Mouse (Mus musculus): ENCODE results near the gene Il17f.
"Not testable (repeated sequence)": the region's sequence is repeated elsewhere in the genome, so short reads cannot be mapped to it uniquely, and the experiment has no call there.

The Il17f gene

DNA sequence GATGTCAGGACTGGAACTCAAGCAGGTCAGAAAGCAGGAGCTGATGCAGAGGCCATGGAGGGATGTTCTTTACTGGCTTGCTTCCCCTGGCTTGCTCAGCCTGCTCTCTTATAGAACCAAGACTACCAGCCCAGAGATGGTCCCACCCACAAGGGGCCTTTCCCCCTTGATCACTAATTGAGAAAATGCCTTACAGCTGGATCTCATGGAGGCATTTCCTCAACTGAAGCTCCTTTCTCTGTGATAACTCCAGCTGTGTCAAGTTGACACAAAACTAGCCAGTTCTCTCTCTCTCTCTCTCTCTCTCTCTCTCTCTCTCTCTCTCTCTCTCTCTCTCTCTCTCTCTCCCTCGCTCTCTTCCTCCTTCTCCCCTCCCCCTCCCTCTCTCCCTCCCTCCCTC is at the start of gene Il17f:
TSS of gene Il17f (minus strand) at position 101 of the 400 bp plus-strand sequence.
- not testable (repeated sequence) for DNase-seq (ENCODE audit: low spot score in 2 of 2)

DNA sequence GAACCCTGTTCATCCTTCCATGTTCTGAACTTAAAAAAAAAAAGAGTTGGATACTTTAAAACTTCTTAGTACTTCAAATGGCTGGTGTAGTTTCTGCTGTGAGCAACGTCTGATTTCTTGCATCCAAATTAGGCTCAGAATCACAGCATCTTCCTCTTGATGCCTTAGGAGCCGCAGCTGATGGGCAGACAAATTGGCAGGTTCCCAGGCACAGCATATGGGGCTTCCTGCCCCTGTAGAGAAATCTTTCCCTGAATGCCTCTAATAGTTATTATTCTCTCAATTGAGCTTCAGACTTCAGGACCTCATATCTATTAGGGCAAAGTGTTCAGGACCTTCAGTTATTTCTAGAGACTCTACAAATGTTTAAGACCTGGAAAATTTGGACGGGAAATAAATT is 49.5 kb upstream of the Il17f start:
- no peak for DNase-seq (ENCODE audit: low spot score in 2 of 2)

DNA sequence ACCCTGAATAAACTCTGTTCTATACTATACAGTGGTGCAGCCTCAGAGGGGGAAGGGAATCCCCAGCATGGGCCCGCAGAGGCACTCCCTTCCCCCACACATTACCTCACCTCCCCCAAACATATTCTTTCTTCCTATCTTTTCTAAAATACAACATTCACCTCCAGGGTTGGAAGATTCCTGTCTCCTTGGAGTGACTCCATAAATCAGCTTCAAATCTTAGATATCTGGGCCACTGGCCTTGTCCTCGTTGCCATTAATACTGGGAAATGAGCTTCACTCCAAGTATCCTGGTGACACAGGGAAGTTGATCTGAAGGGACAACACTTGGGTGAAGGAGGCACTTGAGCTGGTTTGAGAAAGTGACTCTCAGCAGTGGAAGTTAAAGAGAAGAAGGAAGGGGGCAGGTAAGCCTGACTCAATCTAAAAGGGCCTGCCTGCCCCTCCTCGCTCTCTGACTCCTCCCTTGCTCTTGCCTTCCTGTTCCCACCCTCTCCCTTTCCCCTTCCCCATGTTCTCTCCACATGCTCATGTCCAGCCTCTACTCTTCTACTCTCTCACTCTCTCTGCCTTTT is 46.2 kb upstream of the Il17f start:
- DNase-seq (ENCODE audit: low spot score in 2 of 2) = no peak

DNA sequence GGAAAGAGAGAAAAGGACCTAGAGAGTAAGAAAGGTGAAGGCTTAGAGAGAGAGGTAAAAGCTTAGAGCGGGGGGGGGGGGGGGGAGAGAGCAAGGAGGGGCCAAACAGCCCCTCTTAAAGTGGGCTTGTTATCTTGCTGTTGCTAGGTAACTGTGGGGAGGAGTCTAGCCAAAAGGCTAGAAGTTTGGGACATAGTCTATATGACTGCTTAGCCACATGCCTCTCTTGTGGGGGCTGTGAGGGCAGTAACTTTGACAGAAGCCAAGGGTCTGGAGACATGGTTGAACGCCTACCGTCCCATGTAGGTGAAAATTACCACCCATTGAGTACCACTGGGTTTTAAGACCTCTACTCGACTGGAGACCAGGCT is 42.7 kb upstream of the Il17f start:
- DNase-seq (ENCODE audit: low spot score in 2 of 2) = no peak

DNA sequence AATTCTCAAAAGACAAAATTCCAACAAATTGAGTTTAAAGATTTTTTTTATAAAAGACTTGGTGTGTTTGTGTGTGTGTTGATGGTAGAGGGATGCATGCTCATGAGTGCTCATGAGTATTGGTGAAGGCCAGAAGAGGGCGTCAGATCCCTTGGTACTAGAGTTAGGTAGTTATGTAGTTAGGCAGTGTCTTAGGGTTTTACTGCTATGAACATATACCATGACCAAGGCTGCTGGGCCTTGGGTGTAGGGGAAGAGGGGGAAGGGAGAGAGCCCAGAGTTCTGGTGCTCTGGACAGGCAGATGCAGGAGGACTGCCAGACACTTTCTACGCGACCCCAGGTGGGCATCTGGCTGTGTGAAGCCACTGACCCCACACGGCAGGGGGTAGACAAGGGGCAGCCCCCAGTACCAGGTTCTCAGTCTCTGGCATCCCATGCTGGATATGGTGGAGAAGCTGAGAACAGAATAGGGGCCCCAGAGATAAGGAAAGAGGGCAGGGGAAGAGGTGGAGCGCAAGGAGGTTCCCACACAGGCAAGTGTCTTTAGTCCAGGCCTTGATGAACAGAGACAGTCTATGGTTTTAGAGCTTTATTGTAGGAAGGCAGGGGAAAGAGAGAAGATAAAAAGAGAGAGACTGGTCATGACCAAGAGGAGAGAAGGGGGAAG is 42.2 kb upstream of the Il17f start:
- no peak for DNase-seq (ENCODE audit: low spot score in 2 of 2)

DNA sequence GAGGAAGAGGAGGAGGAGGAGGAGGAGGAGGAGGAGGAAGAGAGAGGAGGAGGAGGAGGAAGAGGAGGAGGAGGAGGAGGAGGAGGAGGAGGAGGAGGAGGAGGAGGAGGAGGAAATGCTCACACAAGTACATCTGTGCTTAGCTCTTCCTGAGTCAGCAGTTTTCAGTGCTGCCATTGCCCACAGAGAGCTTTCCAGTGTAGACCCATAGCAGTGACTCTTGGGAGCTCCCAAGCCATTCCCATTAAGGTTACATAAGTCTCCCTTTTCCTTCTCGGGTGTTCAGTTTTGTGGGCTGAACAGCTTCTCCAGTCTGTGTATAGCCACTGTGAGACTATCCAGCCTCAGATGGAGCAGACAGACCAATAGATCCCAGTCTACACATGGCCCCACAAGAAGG is 40.1 kb upstream of the Il17f start:
- DNase-seq (ENCODE audit: low spot score in 2 of 2) = no peak

DNA sequence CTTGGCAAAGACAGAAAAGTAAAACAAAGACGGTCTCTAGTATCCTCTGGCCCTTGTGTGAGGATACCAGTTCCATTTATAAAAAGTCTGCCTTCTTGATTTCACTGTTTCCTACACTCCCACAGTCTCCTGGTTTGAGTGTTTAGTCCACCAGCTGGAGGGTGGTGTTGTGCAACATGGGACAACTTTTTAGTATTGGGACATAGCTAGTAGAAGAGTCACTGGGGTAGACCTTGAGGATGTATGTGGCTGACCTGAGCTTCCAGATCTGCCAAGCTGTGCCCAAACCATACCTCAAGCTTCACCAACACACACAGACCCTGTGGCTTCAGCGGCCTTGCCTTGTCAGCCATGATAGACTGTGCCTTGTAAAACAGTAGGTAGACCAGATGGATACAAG is 37.6 kb upstream of the Il17f start:
- DNase-seq (ENCODE audit: low spot score in 2 of 2) = no peak

DNA sequence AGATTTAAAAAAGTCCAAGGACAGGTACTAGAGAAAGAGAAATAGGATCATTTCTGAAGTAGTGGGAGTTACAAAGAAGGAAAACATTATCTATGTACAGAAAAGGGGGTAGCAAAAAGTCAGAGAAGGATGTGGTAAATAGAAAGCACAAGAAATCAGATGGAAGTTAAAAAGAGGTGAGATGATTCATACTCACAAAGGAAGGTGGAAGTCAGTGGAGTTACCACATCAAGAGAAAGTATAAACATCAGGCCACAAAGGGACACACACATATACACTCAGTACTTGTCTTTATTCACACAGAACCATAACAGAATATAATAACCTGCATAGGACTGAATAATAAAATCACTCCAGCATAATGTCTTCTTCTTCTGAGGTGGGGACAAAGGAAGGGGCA is 34.6 kb upstream of the Il17f start:
- no peak for DNase-seq (ENCODE audit: low spot score in 2 of 2)

DNA sequence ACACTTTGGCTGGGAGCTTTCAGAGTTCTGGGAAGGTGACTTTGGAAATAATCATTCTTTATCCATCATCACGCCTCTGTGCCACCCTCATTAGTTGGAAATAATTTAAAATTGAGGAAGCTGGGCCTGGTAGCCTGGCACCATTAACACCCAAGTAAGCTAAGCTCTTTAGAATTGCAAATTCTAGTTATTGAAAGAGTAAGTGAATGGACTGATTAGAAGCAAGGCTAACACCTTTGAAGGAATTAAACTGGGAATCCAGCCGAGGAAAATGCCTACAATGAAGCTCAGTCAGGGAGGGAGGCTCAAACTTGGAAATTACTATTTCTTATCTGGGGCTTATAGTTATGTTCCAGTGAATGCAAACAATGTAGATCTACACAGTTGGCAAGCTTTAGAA is 33.5 kb upstream of the Il17f start:
- no peak for DNase-seq (ENCODE audit: low spot score in 2 of 2)

DNA sequence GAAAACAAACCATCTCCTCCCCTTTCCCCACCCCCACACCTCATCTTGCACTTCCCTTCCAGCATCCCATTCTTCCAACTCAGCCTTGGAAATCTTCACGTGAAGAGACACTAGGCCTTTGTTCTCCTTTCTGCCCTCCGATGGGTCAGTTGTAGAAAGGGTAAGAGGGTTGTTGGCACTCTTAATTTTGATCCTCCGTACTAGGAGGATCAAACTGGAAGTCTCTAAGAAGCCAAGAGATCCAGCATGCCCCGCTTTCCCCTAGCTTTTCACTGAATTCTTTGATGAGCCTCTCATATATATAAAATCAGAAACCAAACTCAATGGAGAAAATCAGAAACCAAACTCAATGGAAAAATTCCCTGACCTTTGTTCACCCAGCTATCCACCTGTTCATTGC is 33.1 kb upstream of the Il17f start:
- no peak for DNase-seq (ENCODE audit: low spot score in 2 of 2)

DNA sequence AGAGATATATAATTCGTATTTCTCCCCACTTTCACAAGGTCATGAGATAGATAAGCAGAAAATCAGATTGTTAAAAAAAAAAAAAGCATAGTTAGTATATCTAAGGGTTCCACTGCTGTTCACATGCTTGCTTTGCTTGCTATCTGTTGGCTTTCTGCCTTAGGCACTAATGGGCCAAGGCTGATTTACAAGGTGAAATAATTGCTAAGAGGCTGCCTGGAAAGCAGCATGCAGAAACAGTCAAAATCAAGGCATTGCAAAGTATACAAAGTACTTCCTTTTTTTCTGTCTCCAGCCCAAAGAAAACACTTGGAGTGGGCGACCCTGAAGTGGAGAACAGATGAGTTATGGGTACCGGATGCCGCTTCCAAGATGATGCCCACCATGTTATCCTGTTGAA is 30.5 kb upstream of the Il17f start:
- no peak for DNase-seq (ENCODE audit: low spot score in 2 of 2)

DNA sequence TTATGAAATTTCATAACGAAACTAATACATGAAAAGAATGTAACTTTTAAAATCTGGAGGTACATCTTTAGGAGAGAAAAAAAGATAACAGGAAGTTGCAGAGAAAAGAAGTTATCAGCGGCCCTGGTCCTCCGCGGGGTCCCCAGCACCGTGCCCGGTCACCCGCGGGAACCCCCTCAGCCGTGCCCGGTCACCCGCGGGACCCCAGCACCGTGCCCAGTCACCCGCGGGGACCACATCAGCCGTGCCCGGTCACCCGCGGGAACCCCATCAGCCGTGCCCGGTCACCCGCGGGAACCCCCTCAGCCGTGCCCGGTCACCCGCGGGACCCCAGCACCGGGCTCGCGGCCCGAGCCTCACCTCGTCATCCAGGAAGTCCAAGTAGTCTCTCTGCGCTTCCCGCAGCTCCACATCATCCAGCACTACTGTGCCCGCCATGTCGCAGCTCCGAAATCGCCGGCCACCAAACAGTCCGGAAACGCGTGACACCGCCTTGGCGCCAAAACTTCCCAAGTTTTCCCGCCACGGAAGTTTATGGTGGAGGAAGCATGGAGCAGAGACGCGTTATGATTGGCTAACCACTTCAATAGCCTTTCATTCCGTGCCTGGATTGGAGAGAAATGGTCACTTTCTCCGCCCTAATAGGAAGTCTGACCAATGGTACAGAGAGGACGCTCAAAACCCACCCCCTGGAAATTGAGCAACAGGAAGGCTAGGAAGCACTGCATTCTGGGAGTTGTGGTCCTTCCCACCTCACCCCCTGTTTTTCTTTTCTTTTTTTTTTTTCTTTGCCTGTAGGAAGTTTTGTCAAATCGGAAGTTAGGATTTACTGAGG is 29.6 kb upstream of the Il17f start, which contains the start of gene Mcm3:
TSS of gene Mcm3 (minus strand) at position 542 of the 835 bp plus-strand sequence.
- peak; percentile 88 to 91 for DNase-seq (ENCODE audit: low spot score in 2 of 2)

DNA sequence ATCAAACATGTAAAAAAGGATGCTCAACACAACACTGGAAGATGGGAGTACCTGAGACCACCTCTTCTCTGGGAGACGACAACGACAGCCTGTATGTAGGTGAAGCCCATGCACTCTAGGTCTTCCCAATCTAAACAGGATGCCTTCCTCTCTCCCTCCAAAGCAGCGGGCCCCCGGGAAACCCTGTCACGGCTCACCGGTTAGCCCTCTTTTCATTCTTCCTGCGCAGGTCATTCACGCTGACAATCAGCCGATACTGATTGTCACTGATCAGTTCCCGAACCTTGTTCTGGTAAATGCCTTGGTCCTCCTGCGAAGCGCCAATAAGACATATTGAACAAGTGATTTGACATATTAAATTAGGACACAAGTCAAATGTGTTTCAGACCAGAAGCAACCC is 27.2 kb upstream of the Il17f start:
- DNase-seq (ENCODE audit: low spot score in 2 of 2) = no peak

DNA sequence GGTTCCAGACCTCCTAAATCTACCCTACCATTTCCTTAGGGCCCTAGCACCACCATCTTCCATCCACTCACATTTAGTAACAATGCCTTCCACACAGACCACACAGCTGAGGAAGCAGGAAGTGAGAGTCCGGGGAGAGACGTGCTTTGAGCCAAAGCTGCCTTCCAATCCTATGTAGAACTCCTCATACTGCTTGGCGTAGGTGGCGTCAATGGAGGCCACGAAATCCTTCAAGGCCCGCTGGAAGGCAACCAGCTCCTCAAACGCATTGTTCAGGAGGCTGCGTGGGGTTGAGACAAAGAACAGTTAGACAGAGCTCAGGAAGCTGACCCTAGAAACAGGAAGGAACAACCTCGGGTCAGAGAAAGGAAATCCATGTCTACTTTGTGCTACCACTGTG is 26.8 kb upstream of the Il17f start:
- DNase-seq (ENCODE audit: low spot score in 2 of 2) = no peak

DNA sequence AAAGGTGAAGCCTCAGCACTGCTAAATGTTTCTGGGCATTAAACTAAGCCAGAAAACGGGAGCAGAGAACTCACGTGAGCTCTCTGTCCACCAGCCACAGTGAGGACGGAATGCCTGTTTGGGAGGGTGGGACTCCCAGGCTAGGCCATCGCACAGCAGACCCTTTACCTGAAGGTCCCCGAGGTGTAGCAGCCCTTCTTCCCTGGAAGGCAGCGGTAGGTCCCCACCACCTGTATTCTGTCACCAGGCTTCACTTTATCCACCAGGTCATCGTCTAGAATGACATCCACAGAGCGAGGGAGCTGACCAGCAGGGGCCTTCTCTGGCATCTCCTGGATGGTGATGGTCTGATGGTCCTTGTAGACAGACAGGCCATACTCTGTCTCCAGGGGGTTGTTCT is 24.1 kb upstream of the Il17f start:
- no peak for DNase-seq (ENCODE audit: low spot score in 2 of 2)

DNA sequence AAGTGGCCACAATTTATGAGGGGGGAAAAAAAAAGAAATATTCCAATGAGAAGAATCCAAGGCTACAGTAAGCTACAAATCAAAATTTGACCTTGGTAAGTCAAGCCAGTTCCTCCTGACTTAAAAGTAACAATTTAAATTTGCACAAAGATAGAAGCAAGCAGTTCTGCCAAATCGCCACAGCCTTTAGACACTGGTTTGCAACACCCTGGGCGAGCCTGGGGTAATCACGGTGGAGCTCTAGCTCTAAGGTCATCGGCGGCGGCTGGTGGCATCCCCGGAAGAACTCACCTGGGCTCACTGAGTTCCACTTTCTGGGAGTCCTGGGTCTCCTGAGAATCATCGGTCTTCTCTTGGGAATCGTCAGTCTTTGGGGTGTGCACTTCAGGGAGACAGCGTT is 14.1 kb upstream of the Il17f start:
- no peak for DNase-seq (ENCODE audit: low spot score in 2 of 2)

DNA sequence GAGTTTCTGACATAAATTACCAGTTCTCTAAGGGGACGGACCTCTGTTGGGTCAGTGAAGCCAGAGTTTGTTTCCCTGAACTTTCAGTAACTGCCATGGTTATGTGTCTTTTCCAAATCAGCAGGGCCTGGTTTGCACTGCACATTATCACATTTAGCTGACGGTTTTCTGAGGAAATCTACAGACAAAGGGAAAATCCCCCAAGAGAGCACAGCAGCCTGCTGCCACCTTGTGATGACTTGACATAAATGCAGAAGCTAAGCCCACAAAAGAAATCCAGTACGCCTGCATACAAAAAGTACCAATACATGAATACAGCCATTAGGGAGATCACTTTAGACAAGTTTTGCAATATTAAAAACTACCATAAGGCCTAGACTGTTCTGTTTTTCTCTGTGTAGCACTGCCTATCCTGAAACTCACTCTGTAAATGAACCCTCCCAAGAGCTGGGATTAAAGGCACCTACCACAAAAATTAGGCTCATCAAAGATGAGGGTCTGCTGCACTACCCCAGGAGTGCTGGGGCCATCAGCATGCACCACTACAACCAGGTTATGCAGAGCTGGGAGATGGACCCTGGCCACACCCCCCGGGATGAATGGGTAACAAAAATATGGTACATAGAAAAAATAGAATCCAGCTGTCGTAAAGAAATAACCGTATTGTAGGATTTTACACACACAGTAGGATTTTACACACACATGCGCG is 11.4 kb upstream of the Il17f start:
- peak; percentile 65 to 67 for DNase-seq (ENCODE audit: low spot score in 2 of 2)

DNA sequence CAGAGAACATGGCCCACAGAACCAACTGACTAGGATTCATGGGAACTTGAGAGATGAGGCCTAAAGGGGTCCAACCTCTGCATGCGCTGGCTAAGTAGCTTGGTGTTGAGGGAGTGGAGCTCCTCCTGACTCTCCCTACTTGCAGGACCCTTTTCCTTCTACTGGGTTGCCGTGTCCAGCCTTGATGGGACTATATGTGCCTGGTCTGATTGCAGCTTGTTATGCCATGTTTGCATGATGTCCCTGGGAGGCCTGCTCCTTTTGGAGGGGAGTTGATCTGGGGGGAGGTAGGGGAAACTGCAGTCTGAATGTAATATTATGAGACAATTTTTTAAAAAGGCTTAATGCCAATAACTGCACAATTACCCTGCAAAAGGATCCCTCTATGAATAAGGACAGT is 10.9 kb upstream of the Il17f start:
- no peak for DNase-seq (ENCODE audit: low spot score in 2 of 2)

DNA sequence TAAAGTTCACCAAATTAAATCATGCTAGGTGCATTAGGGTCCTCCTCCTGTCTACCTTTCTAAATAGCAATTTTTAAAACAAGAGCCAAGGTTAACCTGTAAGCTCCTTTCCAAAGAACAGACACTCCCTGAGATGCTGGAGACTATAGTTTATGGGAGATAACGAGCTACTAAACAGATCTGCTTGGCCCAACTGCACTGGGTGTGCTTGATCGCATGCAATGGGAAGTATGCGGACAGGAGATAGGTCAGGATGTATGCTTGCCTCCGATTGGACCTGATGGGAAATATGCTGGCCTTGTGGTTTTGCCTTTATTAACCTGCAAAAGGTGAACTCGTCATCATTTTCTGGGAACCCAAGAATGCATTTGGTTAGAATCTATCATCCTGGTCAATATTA is 4.8 kb upstream of the Il17f start:
- DNase-seq (ENCODE audit: low spot score in 2 of 2) = no peak

DNA sequence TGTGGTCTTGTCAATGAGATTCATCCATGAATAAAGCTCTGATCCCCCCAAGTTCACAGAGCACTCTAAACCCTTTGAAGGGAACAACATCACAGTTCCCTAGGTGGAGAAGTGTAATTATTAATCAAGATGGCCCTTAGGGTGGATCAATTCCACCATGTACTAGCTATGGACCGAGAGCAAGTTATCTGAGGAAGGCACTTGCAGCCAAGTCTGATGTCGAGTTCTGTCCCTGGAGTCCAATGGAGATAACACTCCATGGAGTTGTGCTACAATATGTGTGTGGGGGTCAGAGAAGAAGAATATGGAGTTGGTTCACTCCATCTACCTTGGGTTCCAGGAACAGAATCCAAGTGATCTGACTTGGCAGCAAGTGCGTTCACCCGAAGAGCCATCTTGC is 4.3 kb upstream of the Il17f start:
- no peak for DNase-seq (ENCODE audit: low spot score in 2 of 2)

DNA sequence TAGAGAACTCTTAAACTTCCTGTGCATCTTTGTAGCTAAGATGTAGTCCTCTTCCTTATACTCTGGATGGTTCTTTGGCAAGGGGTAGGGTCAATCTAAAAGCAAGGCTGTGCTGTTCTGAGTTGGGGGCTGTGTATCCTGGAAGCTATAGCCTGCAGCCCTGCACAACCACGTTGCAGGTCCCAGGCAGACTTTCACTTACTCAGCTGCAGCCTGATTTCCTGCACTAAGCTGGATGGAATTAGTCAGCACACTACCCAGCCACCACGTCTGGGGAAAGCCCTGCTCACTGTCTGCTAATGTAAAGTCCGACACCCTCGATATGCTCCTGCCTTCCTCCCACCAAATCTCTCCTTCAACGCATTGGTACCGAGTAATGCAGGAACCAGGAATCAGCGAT is 997 bp upstream of the Il17f start:
- DNase-seq (ENCODE audit: low spot score in 2 of 2) = no peak

DNA sequence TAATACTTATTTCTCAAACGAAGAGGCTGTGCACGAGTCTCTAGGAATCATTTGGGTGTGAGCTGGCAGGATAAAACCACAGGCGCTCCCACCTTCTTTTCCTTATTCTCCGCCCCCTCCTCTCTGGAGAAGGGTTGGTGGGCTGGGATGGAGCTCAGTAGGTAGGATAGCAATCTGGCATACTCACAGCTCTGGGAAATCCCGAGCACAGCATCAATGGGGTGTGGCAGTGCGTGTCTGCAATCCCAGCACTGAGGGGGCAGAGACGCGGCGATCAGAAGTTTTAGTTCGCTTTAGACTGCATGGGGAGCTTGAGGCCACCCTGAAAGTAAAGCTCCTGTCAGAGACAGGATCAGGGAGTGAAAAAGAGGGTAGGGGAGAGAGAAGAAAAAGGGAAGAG is 2.0 kb downstream of the Il17f start:
- peak in 1 of 2 experiments; percentile 13 for DNase-seq (ENCODE audit: low spot score in 2 of 2)
